Mouse (Mus musculus): Measurements from ENCODE around the gene Cdk6.

- TF ChIP-seq CTCF (IDR thresholded peaks at IDR 0.05; ENCODE audit: low read depth, low read length): no peak
- TF ChIP-seq POLR2A (IDR thresholded peaks at IDR 0.05; ENCODE audit: insufficient read depth, low read length): no peak
- TF ChIP-seq EP300 (IDR thresholded peaks at IDR 0.05; ENCODE audit: insufficient read depth, low read depth, low read length): no peak
These were observed 63.8 kb downstream of the Cdk6 start for GRCm38 (mm10) chr5:3405102-3405501.
